Mouse (Mus musculus) erythroblast, embryonic 14.5 days (primary cell): Measurements from ENCODE around the gene Kctd7.

Source experiments
- GATA1 ChIP-seq: IDR thresholded peaks from 2 replicates; pipeline ENCODE4 v1.6.1; 2012; ENCODE audit warnings: low read length, inconsistent platforms, mixed read lengths
- TAL1 ChIP-seq: IDR thresholded peaks from 3 replicates; pipeline ENCODE4 v1.6.1; 2012; ENCODE audit warnings: low read length, inconsistent platforms, mixed read lengths

DNA sequence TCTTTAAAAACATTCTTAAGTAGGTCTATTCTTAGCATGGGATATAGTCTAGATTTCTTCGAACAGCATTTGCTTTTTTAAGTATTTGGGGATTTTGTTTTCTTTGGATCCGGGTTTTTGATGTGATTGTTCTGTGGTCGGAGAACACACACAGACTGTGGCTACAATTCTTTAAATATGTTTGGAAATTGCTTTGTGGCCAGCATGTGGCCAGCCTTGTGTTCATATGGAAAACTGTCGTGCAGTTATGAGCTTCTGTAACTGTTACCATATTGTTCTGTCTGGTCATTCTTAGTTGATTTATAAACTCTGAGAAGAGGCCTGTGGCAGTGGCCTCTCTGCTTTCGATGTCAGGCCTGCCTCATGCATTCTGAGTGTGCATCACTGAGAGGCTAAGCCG, 26.7 kb upstream of the Kctd7 start:
- TF ChIP-seq TAL1 = no peak
- TF ChIP-seq GATA1 = no peak
